8 mouse cellular contexts compared by ENCODE assay signal in genomic region chr7:16991681-16992450, GRCm38 (mm10). TPM values are rescaled to one million over a fixed set of nuclear protein-coding genes. Genes with fewer than 3 reads are reported as not detected.
DNase-seq lines count a peak whose midpoint lies in the region; ATAC-seq lines count a peak whose summit lies in the region.

No protein-coding gene starts in this region.

- no peaks in the 10 kb centered on the region for H3K36me3 ChIP-seq in forebrain, embryonic 16.5 days (ENCODE audit: control insufficient read depth, insufficient read depth)

- 50% methylated on average over 18 of the region's 18 CpGs for WGBS in forebrain, embryonic 16.5 days

- H3K27me3 ChIP-seq in forebrain, embryonic 16.5 days (replicated peaks; ENCODE audit: control insufficient read depth, insufficient read depth, low read length): no peaks in the 10 kb centered on the region

- no peak overlapping the region for H3K4me2 ChIP-seq in forebrain, embryonic 16.5 days (ENCODE audit: low read length)

- peak; percentile 57 for ATAC-seq in forebrain, embryonic 16.5 days
- peak; percentile 23; the same call in 1 of the 2 replicates for ATAC-seq in megakaryocyte progenitor cell, adult 5-6 weeks (replicated peaks; ENCODE audit: poor library complexity)

- no peak overlapping the region for H3K4me3 ChIP-seq in forebrain, embryonic 16.5 days (replicated peaks; ENCODE audit: low read length)

- H3K9ac ChIP-seq in forebrain, embryonic 16.5 days (replicated peaks; ENCODE audit: low read depth, low read length): no peak overlapping the region

- no peaks in the 10 kb centered on the region for H3K9me3 ChIP-seq in forebrain, embryonic 16.5 days (ENCODE audit: control insufficient read depth, low read length)

- peak; percentile 21 for DNase-seq in thymus, postnatal 4 days
- DNase-seq in thymus, postnatal 36 days: no peak
- DNase-seq in urinary bladder, postnatal 10 days (ENCODE audit: low spot score): no peak
- no peak for DNase-seq in spleen, postnatal 10 days (ENCODE audit: low spot score in 2 of 2)
- DNase-seq in left cerebral cortex, adult 8-10 months (ENCODE audit: low spot score in 2 of 2): no peak
- DNase-seq in gastrocnemius, adult 8-10 months (ENCODE audit: low spot score in 2 of 2): no peak

- H3K27ac ChIP-seq in forebrain, embryonic 16.5 days (ENCODE audit: low read length): peak overlapping the region; percentile 5; the same call in 1 of the 2 replicates

- H3K4me1 ChIP-seq in forebrain, embryonic 16.5 days (replicated peaks; ENCODE audit: control insufficient read depth, insufficient read depth, low read length): peaks cover 44% of the 10 kb centered on the region

RNA-seq across cellular contexts. Expression of gene Ccdc8, which starts 0.6 kb away (rescaled TPM):
- 7.3 and 8.9 TPM in 2 replicates for polyA plus RNA-seq in forebrain, embryonic 16.5 days (2015; fragmentation: Nextera tagmentation; extraction: Ambion mirVana)
- 1.1 and 1.3 TPM in 2 replicates for total RNA-seq in megakaryocyte progenitor cell, adult 5-6 weeks (2015)
- total RNA-seq in megakaryocyte progenitor cell, adult 5-6 weeks (2017): 3.8 and 6.0 TPM in 2 replicates
- total RNA-seq in left cerebral cortex, adult 8-10 months (2022): 1 to 10 TPM; 1.9 to 2.3 (median 2.1) TPM
- under 1 TPM; 0.60 to 0.94 (median 0.76) TPM for total RNA-seq in gastrocnemius, adult 8-10 months (2022)

RNA-seq across cellular contexts. Expression of gene Gm42372, which starts 9.0 kb away (rescaled TPM):
- polyA plus RNA-seq in forebrain, embryonic 16.5 days (2015; fragmentation: Nextera tagmentation; extraction: Ambion mirVana): 3.7 and 4.1 TPM in 2 replicates
- total RNA-seq in megakaryocyte progenitor cell, adult 5-6 weeks (2015): 0.67 TPM in 1 of 2 replicates, not detected in the other
- total RNA-seq in megakaryocyte progenitor cell, adult 5-6 weeks (2017): 0.20 TPM in 1 of 2 replicates, not detected in the other
- 10 to 100 TPM; 60.8 to 66.8 (median 62.2) TPM for total RNA-seq in left cerebral cortex, adult 8-10 months (2022)
- not detected for total RNA-seq in gastrocnemius, adult 8-10 months (2022)

RNA-seq across cellular contexts. Expression of gene Pnmal1, which starts 32.4 kb away (rescaled TPM):
- polyA plus RNA-seq in forebrain, embryonic 16.5 days (2015; fragmentation: Nextera tagmentation; extraction: Ambion mirVana): 50.1 and 60.9 TPM in 2 replicates
- total RNA-seq in megakaryocyte progenitor cell, adult 5-6 weeks (2015): not detected in 2 replicates
- total RNA-seq in megakaryocyte progenitor cell, adult 5-6 weeks (2017): not detected in 2 replicates
- total RNA-seq in left cerebral cortex, adult 8-10 months (2022): 100 to 1,000 TPM; 101 to 107 (median 104) TPM
- under 1 TPM in 1 of 4 experiments, not detected in 3; 0.07 TPM for total RNA-seq in gastrocnemius, adult 8-10 months (2022)

RNA-seq across cellular contexts. Expression of gene Ppp5c, which starts 35.9 kb away (rescaled TPM):
- polyA plus RNA-seq in forebrain, embryonic 16.5 days (2015; fragmentation: Nextera tagmentation; extraction: Ambion mirVana): 115 and 121 TPM in 2 replicates
- total RNA-seq in megakaryocyte progenitor cell, adult 5-6 weeks (2015): 74.8 and 80.5 TPM in 2 replicates
- 68.3 and 78.9 TPM in 2 replicates for total RNA-seq in megakaryocyte progenitor cell, adult 5-6 weeks (2017)
- 100 to 1,000 TPM; 149 to 165 (median 157) TPM for total RNA-seq in left cerebral cortex, adult 8-10 months (2022)
- 10 to 100 TPM; 53.5 to 62.3 (median 60.6) TPM for total RNA-seq in gastrocnemius, adult 8-10 months (2022)

RNA-seq across cellular contexts. Expression of gene Pnmal2, which starts 47.4 kb away (rescaled TPM):
- 85.3 and 118 TPM in 2 replicates for polyA plus RNA-seq in forebrain, embryonic 16.5 days (2015; fragmentation: Nextera tagmentation; extraction: Ambion mirVana)
- not detected in 2 replicates for total RNA-seq in megakaryocyte progenitor cell, adult 5-6 weeks (2015)
- 0.20 TPM in 1 of 2 replicates, not detected in the other for total RNA-seq in megakaryocyte progenitor cell, adult 5-6 weeks (2017)
- 100 to 1,000 TPM; 270 to 304 (median 294) TPM for total RNA-seq in left cerebral cortex, adult 8-10 months (2022)
- total RNA-seq in gastrocnemius, adult 8-10 months (2022): under 1 TPM; 0.24 to 0.76 (median 0.41) TPM

Comparison
In these comparisons a context has a peak if more than half of its experiments do, and no peak if none do; other contexts are left out.
1. RNA of gene Gm42372, which starts 9.0 kb away (total RNA-seq): 60.8 to 66.8 TPM in left cerebral cortex, adult 8-10 months; 0.20 to 0.67 TPM in megakaryocyte progenitor cell, adult 5-6 weeks and not detected in gastrocnemius, adult 8-10 months; every median in the first group is over 10 times any median in the second.
2. RNA of gene Pnmal1, which starts 32.4 kb away (total RNA-seq): 101 to 107 TPM in left cerebral cortex, adult 8-10 months; 0.07 TPM in gastrocnemius, adult 8-10 months and not detected in megakaryocyte progenitor cell, adult 5-6 weeks; every median in the first group is over 10 times any median in the second.